Mouse (Mus musculus): ENCODE measurements around the gene Cep78. TPM values are rescaled to one million over a fixed set of nuclear protein-coding genes. Genes with fewer than 3 reads are reported as not detected.

Gene Cep78
- total RNA-seq, 1 experiment = 19.5 TPM

- no peak overlapping the region for H3K27ac ChIP-seq (ENCODE audit: insufficient read depth, low read depth, low read length, poor library complexity, severe bottlenecking)
- TF ChIP-seq ZC3H11A (IDR thresholded peaks at IDR 0.05; ENCODE audit: borderline replicate concordance, low read depth, low read length) = no peak
- TF ChIP-seq CHD2 (IDR thresholded peaks at IDR 0.05; ENCODE audit: low read depth, low read length) = no peak
- no peak for TF ChIP-seq HCFC1 (IDR thresholded peaks at IDR 0.05; ENCODE audit: borderline replicate concordance, insufficient read depth, low read length)
- TF ChIP-seq ZNF384 (IDR thresholded peaks at IDR 0.05; ENCODE audit: low read depth, low read length) = no peak
- TF ChIP-seq MAFK (IDR thresholded peaks at IDR 0.05; ENCODE audit: insufficient read depth, low read depth, low read length) = no peak
- in situ Hi-C loops (cut with MboI; ENCODE audit: low sequenced_read_pairs in 2 of 2, unreplicated experiment in 2 of 2) = no loop called here
- peaks cover 67% of the 10 kb centered on the region for H3K36me3 ChIP-seq (ENCODE audit: control insufficient read depth, insufficient read depth, low read length, poor library complexity, severe bottlenecking)
- H3K9me3 ChIP-seq (ENCODE audit: control insufficient read depth, insufficient read depth, low read depth, low read length) = no peaks in the 10 kb centered on the region
- H3K4me1 ChIP-seq (ENCODE audit: control insufficient read depth in 2 of 2, insufficient read depth in 2 of 2, low read length in 2 of 2, poor library complexity in 1 of 2) = peaks cover 0 to 3% of the 10 kb centered on the region in 2 experiments; a peak in 1 of 4 replicates
- H3K4me3 ChIP-seq (ENCODE audit: insufficient read depth in 1 of 2, low read depth in 1 of 2, low read length in 2 of 2, poor library complexity in 1 of 2, severe bottlenecking in 1 of 2) = no peak overlapping the region
- no peak overlapping the region for H3K9ac ChIP-seq (ENCODE audit: insufficient read depth, low read depth, low read length, poor library complexity, severe bottlenecking)
- no peak for DNase-seq (ENCODE audit: low read depth, low spot score)
Measured at GRCm38 (mm10) chr19:15908016-15908415, 76.8 kb downstream of the Cep78 start.

Other genes with a start within 250 kb of the Cep78 start
- 183 and 203 TPM in 2 replicates for gene Psat1, start 37.7 kb downstream of the Cep78 start, total RNA-seq (2012; rRNA removed)
- gene Gnaq, start 147.8 kb upstream of the Cep78 start, total RNA-seq (2012; rRNA removed) = 17.8 and 18.1 TPM in 2 replicates